Mouse (Mus musculus): ENCODE measurements around the gene Oxld1.

- TF ChIP-seq CTCF (IDR thresholded peaks at IDR 0.05; ENCODE audit: borderline replicate concordance, insufficient read depth, low read depth, low read length): no peak
- TF ChIP-seq POLR2A (IDR thresholded peaks at IDR 0.05; ENCODE audit: borderline replicate concordance, insufficient read depth, low read length): no peak
These were observed 35.0 kb upstream of the Oxld1 start for GRCm38 (mm10) chr11:120492878-120493203.

Data from cerebellum, adult 2 months (tissue).